Mouse (Mus musculus) small intestine, adult 2 months (tissue): ENCODE results near the gene Mfsd4b2. TPM values are rescaled to one million over a fixed set of nuclear protein-coding genes. Genes with fewer than 3 reads are reported as not detected.

Experiments
- H3K27ac ChIP-seq: fragments of 200-500 bp; 2 replicates; pipeline ENCODE4 v1.5.1; 2012; ENCODE audit warnings: low read depth, low read length, control low read depth, inconsistent platforms; ENCODE audit not compliant: insufficient read depth
- H3K27me3 ChIP-seq: fragments of 200-500 bp; 2 replicates; pipeline ENCODE4 v1.6.1; 2012; ENCODE audit warnings: mild to moderate bottlenecking, moderate library complexity, low read length, inconsistent platforms; ENCODE audit not compliant: control insufficient read depth, insufficient read depth
- H3K36me3 ChIP-seq: fragments of 200-500 bp; 2 replicates; pipeline ENCODE4 v1.6.1; 2012; ENCODE audit warnings: mild to moderate bottlenecking, low read length, control low read depth, inconsistent platforms; ENCODE audit not compliant: control insufficient read depth, insufficient read depth
- H3K4me1 ChIP-seq: fragments of 200-500 bp; 2 replicates; pipeline ENCODE4 v1.6.1; 2012; ENCODE audit warnings: low read length, inconsistent platforms, mixed read lengths; ENCODE audit not compliant: control insufficient read depth, insufficient read depth, insufficient read length
- H3K4me3 ChIP-seq: fragments of 200-500 bp; 2 replicates; pipeline ENCODE4 v1.5.1; 2012; ENCODE audit warnings: low read depth, mild to moderate bottlenecking, control low read depth, inconsistent platforms, low read length, moderate library complexity
- CTCF ChIP-seq: fragments of 200-500 bp; IDR thresholded peaks from 2 replicates; pipeline ENCODE4 v1.5.1; 2012; ENCODE audit warnings: low read depth, mild to moderate bottlenecking, control low read depth, inconsistent platforms, low read length, moderate library complexity, mixed read lengths; ENCODE audit not compliant: insufficient replicate concordance, insufficient read length; ENCODE audit errors: extremely low read depth
- POLR2A ChIP-seq: fragments of 200-500 bp; IDR thresholded peaks from 2 replicates; pipeline ENCODE4 v1.6.1; 2012; ENCODE audit warnings: low read depth, mild to moderate bottlenecking, control low read depth, inconsistent platforms, low read length, moderate library complexity
- WGBS: fragments of 180-500 bp; shearing (Covaris S2); methylation state at CpG from one replicate; pipeline ENCODE4 v1.1.7; 2018; 5-methylcytosine and 5-hydroxymethylcytosine counted together
- polyA plus RNA-seq: library from polyadenylated mRNA; depleted of rRNA; stranded (reverse); fragments of >200 nt; gene quantifications from 2 replicates; pipeline ENCODE4 v1.2.3, GENCODE M21; 2012

The Mfsd4b2 gene
- polyA plus RNA-seq, 1 experiment, result 21.7 TPM

DNA sequence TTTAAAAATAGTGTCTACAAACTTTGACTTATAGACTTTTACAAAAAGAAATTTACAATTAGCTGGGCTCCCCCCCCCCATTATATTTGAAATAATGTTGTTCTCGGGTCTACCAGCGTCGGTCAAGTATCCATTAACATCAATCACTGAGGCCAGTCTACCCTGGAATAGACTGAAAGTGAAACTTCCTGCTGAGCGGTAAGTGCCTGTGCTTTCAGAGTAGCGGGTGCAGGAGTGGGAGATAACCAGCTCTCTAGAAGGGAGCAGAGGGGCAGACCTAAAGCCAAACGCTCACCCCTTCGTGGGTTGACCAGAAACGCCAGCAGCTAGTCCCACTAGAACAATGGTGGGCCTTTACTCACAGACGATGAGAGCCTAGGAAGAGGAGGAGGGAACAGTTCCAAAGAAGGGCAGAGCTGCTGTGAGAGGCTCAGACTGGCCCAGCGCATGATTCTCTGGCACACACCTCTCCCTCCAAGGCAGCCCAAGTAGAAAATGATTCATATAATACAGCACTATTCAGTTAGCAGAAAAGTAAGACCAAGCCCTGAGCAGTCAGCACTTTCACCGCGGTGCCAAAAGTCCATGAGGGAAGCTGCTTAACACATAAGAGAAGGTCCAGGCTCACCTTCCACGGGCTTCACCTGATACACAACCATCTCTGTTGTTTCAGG lies 17.8 kb downstream of the Mfsd4b2 start:
- Histone ChIP-seq H3K27ac (peak overlapping the region; percentile 97), H3K4me3 (peak overlapping the region; percentile 66), H3K27me3 (no peaks in the 10 kb centered on the region), H3K36me3 (no peaks in the 10 kb centered on the region), H3K4me1 (peaks cover 17% of the 10 kb centered on the region)
- TF ChIP-seq CTCF, result no peak
- TF ChIP-seq POLR2A, result no peak
- 22% methylated on average over 13 of the region's 13 CpGs for WGBS

GRCm38 (mm10) chr10:39906799-39907658 lies 19.7 kb downstream of the Mfsd4b2 start:
- Histone ChIP-seq H3K27me3 (no peaks in the 10 kb centered on the region), H3K4me1 (peaks cover 17% of the 10 kb centered on the region), H3K27ac (peak overlapping the region; percentile 99), H3K36me3 (no peaks in the 10 kb centered on the region), H3K4me3 (peak overlapping the region; percentile 48)
- 22% methylated on average over 10 of the region's 10 CpGs for WGBS
- TF ChIP-seq POLR2A (peak; percentile 21; the same call in 1 of the 2 replicates), CTCF (no peak)

DNA sequence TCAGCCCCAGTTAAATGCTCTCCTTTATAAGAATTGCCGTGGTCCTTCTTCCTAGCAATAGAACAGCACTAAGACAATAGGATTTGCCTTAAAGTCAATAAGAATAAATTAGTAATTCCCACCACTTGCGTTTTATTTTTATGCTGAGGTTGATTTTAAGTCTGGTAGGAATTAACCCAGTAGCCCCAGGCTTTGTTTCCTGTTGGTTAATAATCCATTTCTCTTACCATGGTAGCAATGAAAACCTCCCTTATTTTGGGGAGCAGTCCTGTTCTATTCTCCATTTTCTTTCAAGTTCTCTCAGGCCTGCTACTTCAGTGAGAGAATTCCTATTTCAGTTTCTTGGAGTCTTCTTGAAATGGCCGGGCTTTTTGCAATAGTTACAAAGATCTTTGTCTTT lies 22.5 kb downstream of the Mfsd4b2 start:
- no peaks in the 10 kb centered on the region for H3K27me3 ChIP-seq

DNA sequence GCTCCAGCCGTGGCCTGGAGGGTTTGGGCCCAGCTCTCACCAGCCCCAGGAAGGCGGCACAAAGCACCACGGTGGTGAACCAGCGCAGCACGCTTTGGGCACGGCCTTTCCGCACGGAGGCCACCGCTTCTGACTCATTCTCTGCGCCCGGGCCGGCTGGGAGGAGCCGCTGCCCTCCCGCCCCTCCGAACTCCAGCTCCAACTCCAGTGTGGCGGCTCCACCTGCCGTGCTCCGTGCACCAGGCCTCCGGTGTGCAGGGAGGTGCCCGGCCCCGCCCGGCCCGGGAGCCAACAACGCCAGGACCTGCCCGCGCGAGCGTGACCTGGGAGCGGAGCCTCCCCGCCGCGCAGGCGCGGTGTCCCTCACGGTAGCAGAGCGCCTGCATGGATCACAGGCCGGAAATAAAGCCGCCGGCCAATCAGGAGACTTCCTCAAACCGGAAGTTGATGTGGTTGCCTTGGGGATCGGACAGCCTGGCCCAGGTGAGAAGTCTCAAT lies 27.8 kb downstream of the Mfsd4b2 start, which contains the start of gene Mfsd4b4:
TSS of gene Mfsd4b4 (minus strand) at position 365 of the 498 bp plus-strand sequence.
- TF ChIP-seq POLR2A (peak; percentile 60), CTCF (no peak)
- Histone ChIP-seq H3K36me3 (no peaks in the 10 kb centered on the region), H3K27ac (peak within 1 kb of the TSS; percentile 88), H3K4me1 (peaks cover 7% of the 10 kb centered on the region; the same call in 1 of the 2 replicates), H3K27me3 (no peaks in the 10 kb centered on the region), H3K4me3 (peak within 1 kb of the TSS; percentile 62)
- under 1% methylated on average over 41 of the region's 41 CpGs for WGBS

More for the DNA sequence above, 22.5 kb downstream of the Mfsd4b2 start:
- Histone ChIP-seq H3K27ac (no peak overlapping the region), H3K36me3 (no peaks in the 10 kb centered on the region), H3K4me1 (peaks cover 17% of the 10 kb centered on the region), H3K4me3 (no peak overlapping the region)
- TF ChIP-seq CTCF, result no peak
- no peak for TF ChIP-seq POLR2A
- 91% methylated on average over 3 of the region's 3 CpGs for WGBS

DNA sequence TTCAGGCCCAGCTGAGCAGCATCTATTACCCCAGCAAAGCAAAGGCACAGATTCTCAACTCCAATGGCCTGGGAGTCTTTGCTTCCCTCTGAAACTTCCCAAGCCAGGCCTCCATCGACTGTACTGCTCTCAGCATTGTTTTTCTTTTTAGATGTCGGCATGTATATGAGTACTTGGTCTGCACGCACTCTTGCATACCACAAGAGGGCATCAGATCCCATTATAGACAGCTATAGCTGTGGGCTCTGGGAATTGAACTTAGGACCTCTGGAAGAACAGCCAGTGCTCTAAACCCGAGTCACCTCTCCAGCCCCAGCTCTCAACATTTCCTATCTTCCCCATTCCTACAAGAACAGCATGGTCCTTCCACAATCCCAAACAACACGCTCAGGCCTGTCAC lies 30.2 kb downstream of the Mfsd4b2 start:
- 72% methylated on average over 5 of the region's 5 CpGs for WGBS
- peaks cover 10% of the 10 kb centered on the region; the same call in 1 of the 2 replicates for H3K4me1 ChIP-seq
- no peak overlapping the region for H3K4me3 ChIP-seq
- TF ChIP-seq CTCF (peak; percentile 31; the same call in 1 of the 2 replicates), POLR2A (no peak)
- H3K36me3 ChIP-seq, result no peaks in the 10 kb centered on the region
- no peaks in the 10 kb centered on the region for H3K27me3 ChIP-seq
- H3K27ac ChIP-seq, result no peak overlapping the region

GRCm38 (mm10) chr10:39893702-39894697 lies 32.7 kb downstream of the Mfsd4b2 start:
- TF ChIP-seq CTCF (no peak), POLR2A (no peak)
- WGBS, result 51% methylated on average over 11 of the region's 11 CpGs

More at GRCm38 (mm10) chr10:39893702-39894697, 32.7 kb downstream of the Mfsd4b2 start:
- Histone ChIP-seq H3K4me3 (no peak overlapping the region), H3K27me3 (no peaks in the 10 kb centered on the region), H3K36me3 (no peaks in the 10 kb centered on the region), H3K27ac (no peak overlapping the region), H3K4me1 (peaks cover 8% of the 10 kb centered on the region; the same call in 1 of the 2 replicates)
